Mouse (Mus musculus): ENCODE data around the gene Fgd2. TPM values are rescaled to one million over a fixed set of nuclear protein-coding genes. Genes with fewer than 3 reads are reported as not detected.
A peak's percentile ranks its signal among the peaks of the same experiment; 100 is the strongest.
"Not testable (repeated sequence)": the region's sequence is repeated elsewhere in the genome, so short reads cannot be mapped to it uniquely, and the experiment has no call there.

The Fgd2 gene
- polyA plus RNA-seq (2016; fragmentation: Nextera tagmentation; extraction: Ambion mirVana) = 5.9 and 7.5 TPM in 2 replicates

DNA sequence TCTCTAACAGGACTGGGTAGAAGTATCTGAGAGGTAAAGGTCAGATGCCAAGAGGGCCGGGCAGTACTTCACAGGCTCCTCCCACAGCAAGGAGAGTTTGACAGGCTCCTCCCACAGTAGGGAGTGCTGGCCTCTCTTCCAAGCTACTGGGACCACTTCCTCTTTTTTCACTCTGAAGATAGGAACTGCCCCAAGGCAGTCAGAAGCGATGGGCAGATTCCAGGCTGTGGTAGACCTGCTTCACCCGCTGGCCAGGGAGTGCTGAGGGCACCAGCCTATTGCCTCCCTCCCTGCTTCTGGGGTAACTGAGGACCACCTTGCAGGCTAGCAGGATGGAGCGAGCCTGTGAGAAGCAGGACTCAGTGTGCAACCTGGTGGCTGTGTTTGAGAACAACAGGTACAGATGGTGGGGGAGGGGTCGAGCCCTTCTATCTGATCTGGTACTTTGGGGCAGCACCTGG is at the start of gene Fgd2:
TSS of gene Fgd2 (plus strand) at position 154 of the 461 bp plus-strand sequence.
- no peaks in the 10 kb centered on the region for H3K27me3 ChIP-seq (ENCODE audit: insufficient read depth, poor library complexity, severe bottlenecking)
- H3K9me3 ChIP-seq = no peaks in the 10 kb centered on the region
- peaks cover 42% of the 10 kb centered on the region for H3K4me1 ChIP-seq (replicated peaks)
- DNase-seq (ENCODE audit: low spot score) = no peak
- no peak within 1 kb of the TSS for H3K4me3 ChIP-seq
- no peaks in the 10 kb centered on the region for H3K36me3 ChIP-seq
- H3K27ac ChIP-seq = peak within 1 kb of the TSS; percentile 37
- 17% methylated on average over 5 of the region's 5 CpGs for WGBS

DNA sequence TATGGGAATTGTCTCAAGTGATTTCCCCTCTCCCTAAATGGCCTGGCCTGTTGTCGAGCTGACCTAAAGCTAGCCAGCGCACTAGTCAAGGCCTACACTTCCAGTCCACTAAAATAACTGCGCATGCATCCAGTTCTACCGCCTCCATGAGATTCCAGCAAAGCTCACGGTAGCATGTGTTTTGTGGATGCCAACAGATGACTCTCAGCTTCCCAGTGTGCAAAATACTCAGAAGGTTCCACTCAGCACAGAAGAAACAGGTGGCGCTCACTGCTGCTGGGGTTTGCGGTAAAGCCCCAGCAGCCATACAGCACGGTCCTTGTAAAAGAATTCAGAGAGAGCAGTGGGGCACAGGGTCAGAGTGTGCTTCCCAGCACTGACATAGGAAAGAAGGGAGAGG is 49.1 kb upstream of the Fgd2 start:
- no peak overlapping the region for H3K4me3 ChIP-seq
- H3K9me3 ChIP-seq = peaks cover 3% of the 10 kb centered on the region; the same call in 1 of the 2 replicates
- WGBS = 90% methylated on average over 8 of the region's 8 CpGs
- DNase-seq (ENCODE audit: low spot score) = no peak
- H3K36me3 ChIP-seq = no peaks in the 10 kb centered on the region
- no peak overlapping the region for H3K27ac ChIP-seq
- peaks cover 26% of the 10 kb centered on the region for H3K4me1 ChIP-seq (replicated peaks)
- no peaks in the 10 kb centered on the region for H3K27me3 ChIP-seq (ENCODE audit: insufficient read depth, poor library complexity, severe bottlenecking)

DNA sequence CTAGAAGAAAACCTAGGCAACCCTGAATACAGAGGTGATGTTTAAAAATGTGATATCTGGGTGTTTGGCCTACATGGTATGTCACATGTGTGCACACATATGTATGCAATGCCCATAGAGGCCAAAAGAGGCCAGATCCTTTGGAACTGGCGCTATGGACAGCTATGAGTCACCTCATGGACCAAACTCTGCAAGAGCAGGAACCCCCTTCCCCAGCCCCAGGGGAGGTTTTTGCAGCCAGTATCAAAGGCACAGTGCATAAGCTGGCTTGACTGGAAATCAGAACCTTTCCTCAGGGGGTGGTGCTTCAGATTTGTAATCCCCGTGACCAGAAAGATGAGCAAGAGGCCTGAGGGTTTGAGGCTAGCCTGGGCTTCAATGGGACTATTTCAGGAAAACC is 48.6 kb upstream of the Fgd2 start:
- Histone ChIP-seq H3K27me3 (ENCODE audit: insufficient read depth, poor library complexity, severe bottlenecking) (no peaks in the 10 kb centered on the region), H3K9me3 (peaks cover 3% of the 10 kb centered on the region; the same call in 1 of the 2 replicates), H3K27ac (no peak overlapping the region), H3K4me1 (replicated peaks) (peaks cover 30% of the 10 kb centered on the region), H3K4me3 (no peak overlapping the region), H3K36me3 (no peaks in the 10 kb centered on the region)
- DNase-seq (ENCODE audit: low spot score) = no peak
- 96% methylated on average over 2 of the region's 2 CpGs for WGBS

DNA sequence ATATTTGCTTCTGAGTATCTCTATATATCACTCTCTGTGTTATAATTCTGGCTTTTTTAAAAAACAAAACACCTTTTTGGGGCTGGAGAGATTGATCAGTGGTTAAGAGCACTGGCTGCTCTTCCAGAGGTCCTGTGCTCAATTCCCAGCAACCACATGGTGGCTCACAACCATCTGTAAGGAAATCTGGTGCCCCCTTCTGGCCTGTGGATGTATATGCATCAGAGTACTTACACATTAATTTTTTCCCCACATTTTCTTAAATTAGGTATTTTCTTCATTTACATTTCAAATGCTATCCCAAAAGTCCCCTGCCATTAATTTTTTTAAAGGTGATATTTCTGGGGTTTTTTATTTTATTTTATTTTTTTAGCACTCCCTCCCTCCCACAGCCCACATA is 47.4 kb upstream of the Fgd2 start:
- H3K27me3 ChIP-seq (ENCODE audit: insufficient read depth, poor library complexity, severe bottlenecking) = no peaks in the 10 kb centered on the region
- no peak for DNase-seq (ENCODE audit: low spot score)
- peaks cover 30% of the 10 kb centered on the region for H3K4me1 ChIP-seq (replicated peaks)
- H3K27ac ChIP-seq = no peak overlapping the region
- H3K36me3 ChIP-seq = no peaks in the 10 kb centered on the region
- H3K4me3 ChIP-seq = no peak overlapping the region
- peaks cover 3% of the 10 kb centered on the region; the same call in 1 of the 2 replicates for H3K9me3 ChIP-seq

GRCm38 (mm10) chr17:29315672-29316465 is 44.8 kb upstream of the Fgd2 start:
- Histone ChIP-seq H3K27me3 (ENCODE audit: insufficient read depth, poor library complexity, severe bottlenecking) (peaks cover 24% of the 10 kb centered on the region), H3K4me3 (no peak overlapping the region), H3K36me3 (no peaks in the 10 kb centered on the region), H3K4me1 (replicated peaks) (peaks cover 39% of the 10 kb centered on the region), H3K27ac (peak overlapping the region; percentile 51), H3K9me3 (peaks cover 3% of the 10 kb centered on the region; the same call in 1 of the 2 replicates)
- WGBS = 41% methylated on average over 9 of the region's 9 CpGs
- no peak for DNase-seq (ENCODE audit: low spot score)

DNA sequence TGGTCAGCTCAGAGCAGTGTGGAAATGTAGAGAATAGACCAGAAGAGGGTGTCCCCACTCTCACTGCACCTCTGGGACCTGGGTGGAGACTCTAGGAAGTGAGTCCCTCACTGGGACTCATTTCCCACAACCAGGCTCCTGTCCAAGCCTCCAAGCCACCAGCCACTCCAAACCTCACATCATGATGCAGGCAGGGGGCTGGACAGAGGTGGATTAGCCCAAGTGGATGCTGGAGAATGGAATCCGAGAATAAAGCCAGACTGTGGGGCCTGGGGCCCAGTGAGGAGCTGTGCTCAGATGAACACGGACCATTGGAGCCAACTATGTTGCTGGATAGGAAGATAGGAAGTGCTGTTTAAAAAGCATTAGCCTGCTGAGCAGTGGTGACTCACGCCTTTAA is 43.8 kb upstream of the Fgd2 start:
- H3K9me3 ChIP-seq = peaks cover 3% of the 10 kb centered on the region; the same call in 1 of the 2 replicates
- DNase-seq (ENCODE audit: low spot score) = no peak
- WGBS = 74% methylated on average over 3 of the region's 3 CpGs
- H3K36me3 ChIP-seq = no peaks in the 10 kb centered on the region
- H3K27ac ChIP-seq = peak overlapping the region; percentile 50
- peaks cover 34% of the 10 kb centered on the region for H3K27me3 ChIP-seq (ENCODE audit: insufficient read depth, poor library complexity, severe bottlenecking)
- H3K4me1 ChIP-seq (replicated peaks) = peaks cover 46% of the 10 kb centered on the region
- H3K4me3 ChIP-seq = no peak overlapping the region

DNA sequence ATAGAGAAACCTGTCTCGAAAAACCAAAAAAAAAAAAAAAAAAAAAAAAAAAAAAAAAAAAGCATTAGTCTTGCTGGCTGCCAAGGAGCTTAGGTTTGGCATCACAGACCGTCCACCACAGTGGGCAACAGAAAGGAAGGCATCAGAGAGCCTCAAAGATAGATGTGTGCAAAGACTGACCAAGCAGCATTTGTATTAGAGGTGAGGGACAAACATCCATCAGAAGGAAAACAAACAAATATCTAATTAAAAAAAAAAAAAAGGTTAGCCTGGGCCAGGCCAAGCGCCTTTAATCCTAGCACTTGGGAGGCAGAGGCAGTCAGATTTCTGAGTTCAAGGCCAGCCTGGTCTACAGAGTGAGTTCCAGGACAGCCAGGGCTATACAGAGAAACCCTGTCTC is 43.3 kb upstream of the Fgd2 start, which contains the start of gene Pi16:
TSS of gene Pi16 (plus strand) at position 301 of the 400 bp plus-strand sequence.
- not testable (repeated sequence) for H3K4me3 ChIP-seq; H3K36me3 ChIP-seq; DNase-seq (ENCODE audit: low spot score); H3K9me3 ChIP-seq
- Histone ChIP-seq H3K27me3 (ENCODE audit: insufficient read depth, poor library complexity, severe bottlenecking) (peaks cover 39% of the 10 kb centered on the region), H3K4me1 (replicated peaks) (peaks cover 51% of the 10 kb centered on the region), H3K27ac (peak within 1 kb of the TSS; percentile 50)
- 82% methylated on average over 3 of the region's 3 CpGs for WGBS

- no peak for DNase-seq (ENCODE audit: low spot score)
- Histone ChIP-seq H3K4me1 (replicated peaks) (peaks cover 57% of the 10 kb centered on the region), H3K36me3 (no peaks in the 10 kb centered on the region), H3K4me3 (no peak overlapping the region), H3K27me3 (ENCODE audit: insufficient read depth, poor library complexity, severe bottlenecking) (peaks cover 53% of the 10 kb centered on the region), H3K27ac (peak overlapping the region; percentile 10), H3K9me3 (no peaks in the 10 kb centered on the region)
- 58% methylated on average over 6 of the region's 6 CpGs for WGBS
Measured at GRCm38 (mm10) chr17:29318731-29319250, 41.9 kb upstream of the Fgd2 start.

- 90% methylated on average over 7 of the region's 7 CpGs for WGBS
Measured at GRCm38 (mm10) chr17:29319476-29319875, 41.2 kb upstream of the Fgd2 start.

DNA sequence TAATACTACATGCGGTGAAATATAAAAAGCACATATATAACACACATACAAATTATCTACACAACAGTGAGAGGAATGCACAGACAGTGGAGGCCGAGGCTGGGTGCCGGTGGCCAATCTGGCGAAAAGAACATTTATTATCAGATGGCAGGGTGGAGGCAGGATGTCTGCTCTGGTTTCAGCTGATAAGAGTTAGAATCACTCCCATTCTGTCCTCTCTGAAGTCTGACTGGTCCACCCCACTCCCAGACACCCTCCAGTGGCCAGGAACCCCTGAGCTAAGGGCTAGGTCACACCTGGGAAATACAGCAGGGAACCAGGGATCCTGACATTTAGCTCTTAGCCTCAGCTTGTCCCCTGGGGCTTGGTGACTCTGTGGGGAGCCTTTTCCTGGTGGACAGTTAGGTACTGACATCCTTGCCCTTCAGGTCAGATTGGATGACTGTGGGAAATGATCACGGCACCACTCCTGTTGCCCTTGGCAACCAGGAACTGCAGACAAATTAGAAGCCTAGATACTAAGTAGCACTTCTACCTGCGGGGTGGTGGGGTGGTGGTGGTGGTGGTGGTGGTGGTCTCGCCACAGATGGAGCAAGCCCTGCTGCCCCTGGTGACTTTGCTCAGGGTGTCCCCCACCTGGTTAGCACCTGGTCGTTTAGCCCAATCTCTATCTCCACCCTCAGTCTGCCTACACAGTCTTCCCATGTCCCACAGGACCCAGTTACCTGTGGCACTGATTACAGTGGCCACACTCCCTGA is 40.7 kb upstream of the Fgd2 start:
- Histone ChIP-seq H3K27me3 (ENCODE audit: insufficient read depth, poor library complexity, severe bottlenecking) (peaks cover 64% of the 10 kb centered on the region), H3K27ac (no peak overlapping the region), H3K4me1 (replicated peaks) (peaks cover 55% of the 10 kb centered on the region), H3K4me3 (no peak overlapping the region), H3K9me3 (no peaks in the 10 kb centered on the region), H3K36me3 (no peaks in the 10 kb centered on the region)
- DNase-seq (ENCODE audit: low spot score) = no peak
- WGBS = 71% methylated on average over 8 of the region's 8 CpGs

More at GRCm38 (mm10) chr17:29319476-29319875, 41.2 kb upstream of the Fgd2 start:
- Histone ChIP-seq H3K36me3 (no peaks in the 10 kb centered on the region), H3K27ac (no peak overlapping the region), H3K27me3 (ENCODE audit: insufficient read depth, poor library complexity, severe bottlenecking) (peaks cover 60% of the 10 kb centered on the region), H3K4me3 (no peak overlapping the region), H3K9me3 (no peaks in the 10 kb centered on the region), H3K4me1 (replicated peaks) (peaks cover 57% of the 10 kb centered on the region)
- no peak for DNase-seq (ENCODE audit: low spot score)

GRCm38 (mm10) chr17:29321765-29322602 is 38.7 kb upstream of the Fgd2 start:
- WGBS = 10% methylated on average over 41 of the region's 41 CpGs
- H3K36me3 ChIP-seq = no peaks in the 10 kb centered on the region
- peak; percentile 30 for DNase-seq (ENCODE audit: low spot score)
- peaks cover 79% of the 10 kb centered on the region for H3K27me3 ChIP-seq (ENCODE audit: insufficient read depth, poor library complexity, severe bottlenecking)
- peak overlapping the region; percentile 78 for H3K27ac ChIP-seq
- H3K4me3 ChIP-seq = peak overlapping the region; percentile 39
- no peaks in the 10 kb centered on the region for H3K9me3 ChIP-seq
- H3K4me1 ChIP-seq (replicated peaks) = peaks cover 51% of the 10 kb centered on the region

DNA sequence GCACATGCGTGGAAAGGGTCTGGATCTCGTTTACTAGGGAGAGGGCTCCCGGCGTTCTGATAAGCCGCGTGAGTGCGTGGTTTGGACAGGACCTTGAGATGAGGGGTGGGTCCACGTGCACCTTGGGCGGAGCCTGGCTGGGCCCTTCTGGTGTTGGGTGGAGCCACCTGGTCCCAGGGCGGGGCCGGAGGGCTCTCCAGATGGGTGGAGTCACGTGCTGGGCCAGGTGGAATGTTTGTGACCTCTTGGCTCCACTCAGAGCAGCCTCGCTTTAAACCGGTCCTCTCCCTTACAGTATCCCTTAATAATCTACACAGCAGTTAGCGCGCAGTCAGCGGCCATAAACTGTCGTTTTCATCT is 38.1 kb upstream of the Fgd2 start:
- Histone ChIP-seq H3K27me3 (ENCODE audit: insufficient read depth, poor library complexity, severe bottlenecking) (peaks cover 85% of the 10 kb centered on the region), H3K27ac (peak overlapping the region; percentile 78; the same call in 1 of the 2 replicates)
- peak; percentile 58 for DNase-seq (ENCODE audit: low spot score)

More for the DNA sequence above, 38.1 kb upstream of the Fgd2 start:
- WGBS = 12% methylated on average over 18 of the region's 18 CpGs
- Histone ChIP-seq H3K36me3 (no peaks in the 10 kb centered on the region), H3K4me1 (replicated peaks) (peaks cover 57% of the 10 kb centered on the region), H3K9me3 (no peaks in the 10 kb centered on the region), H3K4me3 (peak overlapping the region; percentile 39)

All from hindbrain, embryonic 10.5 days (tissue).